Mouse (Mus musculus): ENCODE results near the gene Olfr777.
"Not testable (repeated sequence)": the region's sequence is repeated elsewhere in the genome, so short reads cannot be mapped to it uniquely, and the experiment has no call there.

Gene Olfr777

DNA sequence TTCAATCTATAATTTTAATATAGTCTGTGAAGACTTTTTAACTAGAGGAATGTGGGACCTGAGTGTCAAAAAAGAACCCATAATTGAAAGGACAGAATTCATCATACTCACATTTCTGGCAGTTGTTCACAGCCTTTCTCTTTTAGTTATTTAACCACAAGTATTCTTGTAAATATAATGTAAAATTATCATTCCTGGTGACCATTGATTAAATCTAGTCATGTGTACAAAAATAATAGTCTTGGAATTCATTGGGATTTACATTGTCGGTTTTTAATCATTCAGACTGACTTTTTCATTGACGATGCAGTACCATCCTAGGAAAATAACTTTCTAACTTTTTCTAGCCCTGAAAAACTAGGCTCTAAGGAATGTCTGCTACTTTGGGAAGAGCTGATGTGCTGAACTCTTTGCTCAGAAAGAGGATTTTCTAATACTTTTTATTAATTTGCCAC, at the start of gene Olfr777:
Gene Olfr777 (minus strand): TSS at position 405 of the 455 bp plus-strand sequence.
- no peak for DNase-seq (ENCODE audit: low read depth)

DNA sequence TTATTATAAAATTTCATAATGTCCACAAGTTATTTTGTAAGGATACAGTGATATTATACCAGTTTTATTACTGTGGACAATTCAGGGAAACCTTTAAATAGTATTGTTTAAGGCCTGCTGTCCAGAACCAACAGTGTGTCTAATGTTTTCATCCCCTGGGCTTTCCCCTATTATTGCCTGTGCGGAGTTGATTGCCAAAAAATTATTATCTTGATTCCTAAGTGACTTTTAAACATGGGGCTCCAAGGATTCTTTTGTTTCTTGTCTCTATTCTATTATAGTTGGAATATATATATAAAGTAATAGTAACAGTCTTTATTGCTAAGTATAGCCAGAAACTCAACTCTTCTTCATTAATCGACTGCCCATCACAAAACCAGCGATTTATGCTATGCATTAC, 46.5 kb upstream of the Olfr777 start, which contains the start of gene Olfr780:
Gene Olfr780 (plus strand): TSS at position 301 of the 400 bp plus-strand sequence.
- no peak for DNase-seq (ENCODE audit: low read depth)

DNA sequence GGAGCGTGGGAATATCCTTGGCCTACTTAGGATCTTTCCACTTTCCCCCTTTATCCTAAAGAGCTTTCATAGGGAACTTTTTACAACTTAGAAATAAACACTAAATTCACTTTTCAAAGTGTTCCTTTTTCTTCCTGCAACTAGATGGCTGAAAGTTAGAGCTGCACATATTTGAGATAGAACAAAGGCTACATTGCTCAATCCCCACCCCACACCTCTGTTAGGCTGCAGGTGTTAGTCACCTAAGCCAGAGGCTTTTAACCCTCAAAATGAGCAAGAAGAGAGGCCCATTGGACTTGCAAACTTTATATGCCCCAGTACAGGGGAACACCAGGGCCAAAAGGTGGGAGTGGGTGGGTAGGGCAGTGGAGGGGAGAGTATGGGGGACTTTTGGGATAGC, 42.2 kb upstream of the Olfr777 start:
- not testable (repeated sequence) for DNase-seq (ENCODE audit: low read depth)

DNA sequence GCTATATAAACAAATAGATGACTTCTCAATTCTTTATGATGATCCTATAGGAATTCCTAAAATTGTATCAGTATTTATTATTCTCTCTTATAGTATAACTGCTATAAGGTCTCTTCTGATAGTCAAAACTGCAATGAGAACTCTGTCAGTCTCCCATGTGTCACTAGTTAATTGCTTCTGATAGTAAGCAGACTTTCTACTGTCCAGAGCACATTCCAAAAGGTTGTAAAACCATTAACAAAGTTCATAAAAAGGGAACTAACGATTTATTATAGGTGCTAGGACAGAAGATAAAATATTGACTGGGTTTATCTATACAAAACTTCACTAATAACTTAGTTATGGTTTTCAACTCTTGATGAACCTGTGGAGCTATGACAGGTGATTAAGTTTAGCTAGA, 41.7 kb upstream of the Olfr777 start:
- not testable (repeated sequence) for DNase-seq (ENCODE audit: low read depth)

DNA sequence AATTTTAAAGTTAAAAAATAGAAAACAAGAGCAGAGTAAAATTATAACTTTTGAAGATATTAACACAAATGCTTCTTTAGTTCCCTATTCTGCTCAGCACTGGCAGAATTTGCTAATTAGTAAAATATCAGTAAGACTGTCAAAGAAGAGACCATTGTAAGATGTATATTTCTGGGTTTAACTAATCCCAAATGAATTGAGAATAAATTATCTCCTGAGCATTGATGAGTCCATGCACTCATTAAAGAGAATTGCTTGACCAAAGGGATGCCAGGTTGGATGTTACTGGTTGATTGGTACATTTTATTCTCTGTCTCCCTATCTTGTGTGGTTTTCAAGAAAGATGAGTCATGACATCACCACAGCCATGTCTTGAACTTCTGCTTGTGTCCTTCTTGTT, 12.5 kb downstream of the Olfr777 start, which contains the start of gene Olfr776:
Gene Olfr776 (plus strand): TSS at position 301 of the 400 bp plus-strand sequence.
- no peak for DNase-seq (ENCODE audit: low read depth)

DNA sequence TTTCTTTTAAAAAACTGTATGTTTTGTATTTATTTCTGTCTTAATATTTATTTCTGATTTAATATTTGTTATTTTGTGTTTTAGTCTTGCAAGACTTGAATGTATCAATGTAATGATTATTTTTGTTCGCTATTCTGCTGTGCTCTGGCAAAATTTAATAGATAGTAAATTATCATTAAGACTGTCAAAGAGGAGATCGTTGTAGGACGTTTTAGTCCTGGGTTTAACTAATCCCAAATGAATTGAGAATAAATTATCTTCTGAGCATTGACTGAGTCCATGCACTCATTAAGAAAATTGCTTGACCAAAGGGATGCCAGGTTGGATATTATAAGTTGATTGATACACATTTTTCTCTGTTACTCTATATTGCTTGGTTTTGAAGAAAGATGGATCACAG, 23.2 kb downstream of the Olfr777 start, which contains the start of gene Olfr775:
Gene Olfr775 (plus strand): TSS at position 301 of the 400 bp plus-strand sequence.
- no peak for DNase-seq (ENCODE audit: low read depth)

DNA sequence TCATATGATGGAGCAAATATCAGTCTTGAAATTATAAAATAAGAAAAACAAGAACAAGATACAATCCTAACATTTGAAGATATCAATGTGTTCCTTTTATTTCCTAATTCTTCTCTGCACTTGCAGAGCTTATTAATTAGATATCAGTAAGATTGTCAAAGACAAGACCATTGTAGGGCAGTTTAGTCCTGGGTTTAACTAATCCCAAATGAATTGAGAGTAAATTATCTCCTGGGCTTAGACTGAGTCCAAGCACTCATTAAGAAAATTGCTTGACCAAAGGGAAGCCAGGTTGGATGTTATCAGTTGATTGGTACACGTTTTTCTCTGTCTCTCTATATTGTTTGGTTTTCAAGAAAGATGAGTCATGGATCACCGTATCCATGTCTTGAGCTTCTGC, 35.4 kb downstream of the Olfr777 start, which contains the start of gene Olfr774:
Gene Olfr774 (plus strand): TSS at position 301 of the 400 bp plus-strand sequence.
- no peak for DNase-seq (ENCODE audit: low read depth)

DNA sequence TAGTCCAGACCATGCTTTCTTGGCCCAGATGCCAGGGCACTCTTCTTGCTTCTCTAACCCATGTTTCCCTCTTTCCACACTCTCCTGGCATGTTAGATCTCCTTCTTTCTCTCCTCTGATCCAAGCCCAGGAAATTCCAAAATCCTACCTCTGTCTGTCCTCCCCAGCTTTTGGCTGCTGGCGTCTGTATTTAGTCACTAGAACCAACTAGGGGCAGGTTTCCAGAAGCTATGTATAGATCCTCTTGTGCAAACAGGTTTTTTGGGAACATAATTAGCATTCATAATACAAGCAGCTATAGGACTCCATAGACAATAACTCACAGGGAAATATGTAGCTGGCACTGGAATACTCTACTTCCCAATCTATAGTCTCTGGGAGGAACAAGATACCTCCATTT, 40.5 kb downstream of the Olfr777 start:
- no peak for DNase-seq (ENCODE audit: low read depth)
